Comparison of ENCODE assay signal across 17 mouse cellular contexts in the genomic region with DNA sequence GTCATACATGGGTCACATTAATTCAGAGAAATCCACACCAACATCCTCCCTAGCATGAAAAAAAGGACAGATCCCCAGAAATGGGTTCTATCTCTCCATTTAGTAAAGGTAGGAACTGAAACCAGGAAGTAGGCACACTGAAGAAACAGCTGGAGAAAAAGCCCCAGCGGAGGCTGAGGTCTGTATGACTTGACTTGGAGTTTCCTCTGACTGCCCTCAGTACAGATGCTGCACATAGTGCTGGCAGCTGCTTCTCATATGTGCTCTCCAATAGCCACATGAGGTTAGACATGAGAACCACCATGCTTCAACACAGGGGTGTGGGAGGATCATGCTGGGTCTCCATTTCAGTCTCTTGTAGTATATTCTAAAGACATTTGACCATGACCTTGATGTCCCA.
DNase-seq lines count a peak whose midpoint lies in the region; ATAC-seq lines count a peak whose summit lies in the region.
"Had no signal": no experiment of that assay in that cellular context is flagged by ENCODE, and none has a peak within 500 bp of the region (broad histone marks: within the 10 kb centered on the region; RNA-seq: fewer than 3 reads in every experiment).

No protein-coding gene starts in this region.

- ATAC-seq in CD4-positive, CD25-positive, alpha-beta regulatory T cell, adult 4 months = no peak
- 0 out of 2 replicates have a peak, but pooled peaks have one; percentile 25 for ATAC-seq in neutrophil, adult 5-6 weeks (ENCODE audit: extremely low read depth, insufficient number of reproducible peaks, low FRiP score, poor library complexity, severe bottlenecking)
- ATAC-seq: forebrain, embryonic 15.5 days; hindbrain, postnatal 0 days had no signal

- DNase-seq in CD4-positive, CD25-positive, alpha-beta regulatory T cell, adult 2 months (ENCODE audit: low read depth, low spot score) = peak; percentile 7
- peak; percentile 15 to 27 for DNase-seq in spleen, postnatal 36 days (ENCODE audit: low spot score in 2 of 2)
- no peak for DNase-seq in spleen, postnatal 14 days (ENCODE audit: low spot score in 2 of 2)
- no peak for DNase-seq in frontal cortex, postnatal 10 days (ENCODE audit: low spot score in 2 of 2)
- no peak for DNase-seq in urinary bladder, postnatal 14 days (ENCODE audit: low spot score)
- DNase-seq: adrenal gland, adult 8-10 months; adrenal gland, postnatal 36 days; cerebellum, adult 2 months; cerebellum, postnatal 10 days; embryo, embryonic 11 days; gastrocnemius, postnatal 25 days; heart, adult 2 months; heart, postnatal 14 days had no signal

Comparison
In these comparisons a context has a peak if more than half of its experiments do, and no peak if none do; other contexts are left out.
1. DNase-seq: peak in CD4-positive, CD25-positive, alpha-beta regulatory T cell, adult 2 months (single experiment) and spleen, postnatal 36 days (2 of 2); none in spleen, postnatal 14 days (0 of 2), frontal cortex, postnatal 10 days (0 of 2) and urinary bladder, postnatal 14 days (single experiment).